Mouse (Mus musculus): Measurements from ENCODE around the gene Hdhd5. TPM values are rescaled to one million over a fixed set of nuclear protein-coding genes. Genes with fewer than 3 reads are reported as not detected.

The Hdhd5 gene
- total and polyA plus RNA-seq, 2 experiments from 2014 or later = 11.3 to 26.6 TPM

DNA sequence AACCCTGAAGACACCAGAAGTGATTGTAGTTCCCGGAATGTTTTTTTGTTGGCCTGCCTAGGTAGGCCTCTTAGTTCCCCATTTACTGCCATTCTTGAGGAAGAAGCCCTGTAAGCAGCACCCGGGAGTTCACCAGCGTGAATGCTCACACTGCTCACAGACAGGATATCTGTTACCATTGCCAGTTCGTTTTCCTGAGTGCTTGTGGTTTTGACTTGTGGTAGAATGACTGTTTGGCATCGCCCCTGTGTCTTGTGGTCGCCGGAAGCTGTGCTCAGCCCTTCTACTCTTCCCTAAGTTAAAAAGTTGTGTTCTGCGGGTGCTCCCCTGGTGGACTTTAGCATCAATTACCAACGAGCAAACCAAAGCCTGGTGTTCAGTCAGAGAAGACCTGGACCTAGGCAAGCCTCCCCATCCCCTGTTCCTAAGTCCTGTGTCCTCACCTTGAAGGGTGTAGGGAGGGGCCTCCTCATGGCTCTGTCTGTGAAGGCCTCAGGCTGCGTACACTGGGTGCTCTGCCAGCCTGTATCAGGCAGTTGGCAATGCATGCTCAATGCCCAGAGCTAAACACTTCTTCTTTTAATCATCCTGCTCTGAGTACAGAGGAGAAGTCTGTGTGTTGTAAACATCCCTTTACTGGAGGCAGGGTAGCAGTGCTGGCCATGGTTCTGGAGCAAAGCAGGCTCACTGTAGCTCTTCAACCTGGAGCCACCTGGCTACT lies 64.3 kb downstream of the Hdhd5 start:
- no peak for TF ChIP-seq EP300 (IDR thresholded peaks at IDR 0.05; ENCODE audit: low read depth)
- TF ChIP-seq CTCF (IDR thresholded peaks at IDR 0.05; ENCODE audit: low read depth) = no peak
- peak; percentile 4 for DNase-seq (ENCODE audit: low spot score)
- H3K4me3 ChIP-seq (ENCODE audit: low read depth, low read length) = no peak overlapping the region

DNA sequence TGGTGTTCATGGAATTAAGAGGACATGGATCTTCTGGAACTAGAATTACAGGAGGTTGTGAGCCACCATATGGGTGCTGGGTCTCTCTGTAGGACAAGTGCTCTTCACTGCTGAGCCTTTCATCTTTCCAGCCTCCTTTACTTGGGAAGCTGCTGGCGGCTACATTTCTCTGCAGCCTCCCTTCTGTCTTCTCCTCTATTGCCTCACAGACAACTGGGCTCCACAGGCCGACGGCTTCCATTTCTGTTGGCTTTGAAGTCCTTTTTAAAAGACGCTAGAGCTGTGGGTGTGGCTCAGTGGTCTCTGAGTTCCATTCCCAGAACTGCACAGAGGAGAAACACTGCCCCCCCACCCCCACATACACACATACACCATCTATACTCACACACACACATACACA lies 65.7 kb downstream of the Hdhd5 start:
- ATAC-seq (ENCODE audit: insufficient read depth, low read depth) (no peak), DNase-seq (ENCODE audit: low spot score) (no peak)
- 65% methylated on average over 4 of the region's 4 CpGs for WGBS
- no peak overlapping the region for H3K27ac ChIP-seq (ENCODE audit: low read depth)
- H3K9ac ChIP-seq (replicated peaks; ENCODE audit: low read depth, low read length) = no peak overlapping the region
- no peak overlapping the region for H3K4me3 ChIP-seq (ENCODE audit: low read depth, low read length)
- H3K36me3 ChIP-seq (replicated peaks; ENCODE audit: control insufficient read depth, insufficient read depth, low read length) = no peaks in the 10 kb centered on the region
- H3K9me3 ChIP-seq (replicated peaks; ENCODE audit: control insufficient read depth, low read length) = no peaks in the 10 kb centered on the region
- TF ChIP-seq EP300 (IDR thresholded peaks at IDR 0.05; ENCODE audit: low read depth) = no peak
- TF ChIP-seq CTCF (IDR thresholded peaks at IDR 0.05; ENCODE audit: low read depth) = no peak
- peaks cover 36% of the 10 kb centered on the region for H3K27me3 ChIP-seq (ENCODE audit: control insufficient read depth, insufficient read depth, low read length)
- H3K4me2 ChIP-seq (ENCODE audit: low read depth, low read length) = no peak overlapping the region
- H3K4me1 ChIP-seq (ENCODE audit: control insufficient read depth, insufficient read depth) = peaks cover 1% of the 10 kb centered on the region

More for the DNA sequence above, 64.3 kb downstream of the Hdhd5 start:
- peaks cover 7% of the 10 kb centered on the region for H3K4me1 ChIP-seq (ENCODE audit: control insufficient read depth, insufficient read depth)
- no peaks in the 10 kb centered on the region for H3K36me3 ChIP-seq (replicated peaks; ENCODE audit: control insufficient read depth, insufficient read depth, low read length)
- H3K27me3 ChIP-seq (ENCODE audit: control insufficient read depth, insufficient read depth, low read length) = peaks cover 28% of the 10 kb centered on the region
- H3K4me2 ChIP-seq (ENCODE audit: low read depth, low read length) = peak overlapping the region; percentile 8; the same call in 1 of the 2 replicates
- peak overlapping the region; percentile 43; the same call in 1 of the 2 replicates for H3K27ac ChIP-seq (ENCODE audit: low read depth)
- ATAC-seq (ENCODE audit: insufficient read depth, low read depth) = no peak
- no peak overlapping the region for H3K9ac ChIP-seq (replicated peaks; ENCODE audit: low read depth, low read length)
- 77% methylated on average over 10 of the region's 10 CpGs for WGBS
- no peaks in the 10 kb centered on the region for H3K9me3 ChIP-seq (replicated peaks; ENCODE audit: control insufficient read depth, low read length)

DNA sequence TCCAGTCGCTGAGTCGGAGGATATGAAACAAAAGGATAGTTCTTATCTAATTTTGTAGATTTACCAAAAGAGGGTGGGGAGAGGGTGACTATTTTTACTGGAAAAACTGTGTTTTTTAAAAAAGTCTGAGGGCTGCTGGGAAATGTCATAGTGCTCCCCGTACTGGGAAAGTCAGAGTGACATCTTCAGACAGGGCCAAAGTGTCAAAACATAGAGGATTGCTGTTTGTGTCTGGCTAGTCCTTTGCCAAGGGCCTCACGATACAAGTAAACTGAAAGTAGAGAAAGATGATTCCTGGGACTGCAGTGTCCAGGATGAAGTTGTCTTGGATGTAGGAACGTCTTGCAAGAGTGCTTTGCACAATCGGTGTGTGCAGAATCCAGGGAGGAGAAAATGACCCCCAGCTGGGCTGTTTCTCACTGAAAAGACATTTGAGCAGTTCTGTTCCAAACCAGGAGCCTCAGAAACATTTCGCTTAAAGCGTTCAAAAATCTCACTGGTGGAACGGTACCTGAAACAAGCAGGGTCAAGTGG lies 66.6 kb downstream of the Hdhd5 start:
- H3K27me3 ChIP-seq (ENCODE audit: control insufficient read depth, insufficient read depth, low read length) = peaks cover 36% of the 10 kb centered on the region
- H3K9ac ChIP-seq (replicated peaks; ENCODE audit: low read depth, low read length) = no peak overlapping the region
- no peak overlapping the region for H3K27ac ChIP-seq (ENCODE audit: low read depth)
- ATAC-seq (ENCODE audit: insufficient read depth, low read depth) (no peak), DNase-seq (ENCODE audit: low spot score) (no peak)
- no peaks in the 10 kb centered on the region; the same call in 1 of the 2 replicates for H3K4me1 ChIP-seq (ENCODE audit: control insufficient read depth, insufficient read depth)
- no peaks in the 10 kb centered on the region for H3K36me3 ChIP-seq (replicated peaks; ENCODE audit: control insufficient read depth, insufficient read depth, low read length)
- no peaks in the 10 kb centered on the region for H3K9me3 ChIP-seq (replicated peaks; ENCODE audit: control insufficient read depth, low read length)
- H3K4me3 ChIP-seq (ENCODE audit: low read depth, low read length) = peak overlapping the region; percentile 57
- WGBS = 64% methylated on average over 9 of the region's 9 CpGs
- peak overlapping the region; percentile 68 for H3K4me2 ChIP-seq (ENCODE audit: low read depth, low read length)
- no peak for TF ChIP-seq CTCF (IDR thresholded peaks at IDR 0.05; ENCODE audit: low read depth)
- no peak for TF ChIP-seq EP300 (IDR thresholded peaks at IDR 0.05; ENCODE audit: low read depth)

DNA sequence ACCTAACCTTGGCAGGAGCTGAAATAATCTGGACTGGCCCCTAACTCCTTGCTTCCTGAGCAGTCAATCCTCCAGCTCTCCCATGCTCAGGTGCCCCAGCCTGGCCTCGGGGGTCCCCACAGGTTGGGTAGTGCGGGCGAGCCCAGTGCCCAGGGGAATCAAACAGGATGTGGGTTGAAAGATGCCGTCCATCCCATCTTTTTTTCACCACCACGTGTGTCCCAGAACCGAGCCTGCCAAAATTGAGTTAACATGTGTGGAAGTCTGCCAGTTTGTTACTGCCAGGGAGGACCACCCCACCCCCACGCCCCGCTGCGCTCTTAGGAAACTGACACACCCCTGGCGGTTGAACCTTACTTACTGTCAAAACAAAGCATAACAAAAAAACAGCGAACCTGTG lies 67.2 kb downstream of the Hdhd5 start:
- Histone ChIP-seq H3K4me2 (ENCODE audit: low read depth, low read length) (peak overlapping the region; percentile 68), H3K9ac (replicated peaks; ENCODE audit: low read depth, low read length) (peak overlapping the region; percentile 49; the same call in 1 of the 2 replicates), H3K27ac (ENCODE audit: low read depth) (no peak overlapping the region), H3K9me3 (replicated peaks; ENCODE audit: control insufficient read depth, low read length) (no peaks in the 10 kb centered on the region), H3K4me1 (ENCODE audit: control insufficient read depth, insufficient read depth) (no peaks in the 10 kb centered on the region; the same call in 1 of the 2 replicates), H3K4me3 (ENCODE audit: low read depth, low read length) (peak overlapping the region; percentile 57), H3K36me3 (replicated peaks; ENCODE audit: control insufficient read depth, insufficient read depth, low read length) (no peaks in the 10 kb centered on the region), H3K27me3 (ENCODE audit: control insufficient read depth, insufficient read depth, low read length) (peaks cover 36% of the 10 kb centered on the region)
- DNase-seq (ENCODE audit: low spot score) (no peak), ATAC-seq (ENCODE audit: insufficient read depth, low read depth) (peak; percentile 21; the same call in 1 of the 2 replicates)
- no peak for TF ChIP-seq CTCF (IDR thresholded peaks at IDR 0.05; ENCODE audit: low read depth)
- WGBS = 4% methylated on average over 11 of the region's 11 CpGs

DNA sequence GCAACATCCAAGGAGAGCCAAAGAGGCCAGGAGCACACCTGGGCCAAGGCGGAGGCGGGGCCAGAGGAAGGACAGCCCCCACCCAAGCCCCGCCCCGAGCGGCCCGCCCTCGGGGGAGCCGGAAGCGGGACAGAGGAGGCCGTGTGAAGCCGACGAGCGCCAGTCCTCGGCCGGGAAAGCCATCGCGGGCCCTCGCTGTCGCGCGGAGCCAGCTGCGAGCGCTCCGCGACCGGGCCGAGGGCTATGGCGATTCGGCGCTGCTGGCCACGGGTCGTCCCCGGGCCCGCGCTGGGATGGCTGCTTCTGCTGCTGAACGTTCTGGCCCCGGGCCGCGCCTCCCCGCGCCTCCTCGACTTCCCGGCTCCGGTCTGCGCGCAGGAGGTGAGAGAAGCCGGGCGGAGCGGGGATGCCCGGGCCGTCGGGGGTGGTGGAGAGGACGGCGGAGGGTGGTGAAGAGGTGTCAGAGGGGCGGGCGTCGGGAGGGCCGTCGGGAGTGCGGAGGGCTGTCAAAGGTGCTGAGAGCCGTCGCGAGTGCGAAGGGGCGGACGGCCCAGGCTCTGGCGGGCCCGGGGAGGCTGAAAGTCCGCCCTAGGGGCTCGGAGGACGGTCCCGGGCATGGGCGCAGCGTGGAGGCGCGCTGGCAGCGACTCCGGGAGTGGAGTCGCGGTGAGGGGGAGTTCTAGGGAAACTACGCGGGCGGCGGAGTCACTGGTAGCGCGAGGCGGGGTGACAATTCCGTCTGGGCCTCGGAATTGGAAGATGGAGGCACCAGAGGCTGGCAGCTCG lies 67.8 kb downstream of the Hdhd5 start, which contains the start of gene Il17ra:
Il17ra (plus strand) TSS at position 162 of the 786 bp plus-strand sequence.
- Histone ChIP-seq H3K9me3 (replicated peaks; ENCODE audit: control insufficient read depth, low read length) (no peaks in the 10 kb centered on the region), H3K27ac (ENCODE audit: low read depth) (peak within 1 kb of the TSS; percentile 4; the same call in 1 of the 2 replicates), H3K27me3 (ENCODE audit: control insufficient read depth, insufficient read depth, low read length) (peaks cover 36% of the 10 kb centered on the region), H3K9ac (replicated peaks; ENCODE audit: low read depth, low read length) (peak within 1 kb of the TSS; percentile 49), H3K4me2 (ENCODE audit: low read depth, low read length) (peak within 1 kb of the TSS; percentile 68), H3K36me3 (replicated peaks; ENCODE audit: control insufficient read depth, insufficient read depth, low read length) (no peaks in the 10 kb centered on the region), H3K4me3 (ENCODE audit: low read depth, low read length) (peak within 1 kb of the TSS; percentile 57), H3K4me1 (ENCODE audit: control insufficient read depth, insufficient read depth) (no peaks in the 10 kb centered on the region; the same call in 1 of the 2 replicates)
- DNase-seq (ENCODE audit: low spot score) (peak; percentile 36), ATAC-seq (ENCODE audit: insufficient read depth, low read depth) (peak; percentile 84)
- TF ChIP-seq CTCF (IDR thresholded peaks at IDR 0.05; ENCODE audit: low read depth) (no peak), EP300 (IDR thresholded peaks at IDR 0.05; ENCODE audit: low read depth) (no peak)
- under 1% methylated on average over 89 of the region's 90 CpGs for WGBS

Measured in heart, postnatal 0 days (tissue).